Mouse (Mus musculus) 416B (cell line): ENCODE data around the gene Zfp518b.
A peak's percentile ranks its signal among the peaks of the same experiment; 100 is the strongest.

Experiments used
- DNase-seq: peaks from one replicate; pipeline ENCODE4 v3.0.0; 2011; ENCODE audit warnings: low read depth

Gene Zfp518b

DNA sequence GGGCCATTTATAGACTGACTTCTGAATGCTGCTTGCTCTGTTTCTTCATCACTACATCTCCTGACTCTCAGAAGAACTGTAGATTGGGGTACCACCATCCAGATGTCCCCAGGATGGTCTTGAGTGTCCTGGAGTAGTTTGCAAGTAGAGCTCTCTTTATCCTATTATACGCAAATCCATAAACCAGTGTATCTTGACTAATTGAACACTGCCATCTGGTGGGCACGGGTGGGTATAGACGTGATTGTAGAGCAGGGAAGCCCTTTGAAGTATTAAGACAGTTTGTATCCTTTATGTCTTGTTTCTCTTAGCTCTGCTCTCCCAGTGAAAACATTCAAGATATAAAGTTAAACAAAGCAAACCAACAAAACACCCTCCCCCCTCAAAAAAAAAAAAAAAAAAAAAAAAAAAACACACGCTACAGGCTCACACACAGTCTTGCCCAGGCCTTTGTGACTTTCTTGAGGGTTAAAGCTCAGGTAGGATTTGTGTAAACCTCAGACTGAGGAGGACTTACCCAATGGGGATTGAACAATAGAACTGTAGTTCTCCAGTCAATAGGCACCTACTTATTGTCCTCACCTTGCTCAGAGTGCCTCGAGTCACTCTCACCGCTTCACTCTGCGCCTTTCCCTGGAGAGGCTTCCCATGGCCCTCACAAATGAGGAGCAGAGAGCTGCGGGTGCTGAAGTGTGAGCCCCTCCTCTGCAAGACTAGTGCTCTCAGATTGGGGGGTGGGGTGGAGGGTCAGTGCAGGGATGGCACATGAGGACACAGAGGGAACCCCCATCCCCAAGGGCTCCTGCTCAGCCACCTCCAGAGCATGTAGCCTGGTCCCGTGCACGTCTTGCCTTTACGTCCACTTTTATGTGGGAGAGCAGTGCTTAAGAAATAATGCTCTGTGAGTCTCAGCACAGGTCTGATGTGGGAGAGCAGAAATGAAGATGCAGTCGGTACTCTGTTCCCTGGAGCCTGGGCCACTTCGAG is 51.9 kb downstream of the Zfp518b start:
- DNase-seq, result peak; percentile 73

GRCm38 (mm10) chr5:38628023-38628422 is 56.6 kb downstream of the Zfp518b start:
- DNase-seq, result no peak

- DNase-seq, result no peak
These were observed 57.7 kb downstream of the Zfp518b start for GRCm38 (mm10) chr5:38626883-38627282.

GRCm38 (mm10) chr5:38620783-38621182 is 63.8 kb downstream of the Zfp518b start:
- DNase-seq, result peak; percentile 64

DNA sequence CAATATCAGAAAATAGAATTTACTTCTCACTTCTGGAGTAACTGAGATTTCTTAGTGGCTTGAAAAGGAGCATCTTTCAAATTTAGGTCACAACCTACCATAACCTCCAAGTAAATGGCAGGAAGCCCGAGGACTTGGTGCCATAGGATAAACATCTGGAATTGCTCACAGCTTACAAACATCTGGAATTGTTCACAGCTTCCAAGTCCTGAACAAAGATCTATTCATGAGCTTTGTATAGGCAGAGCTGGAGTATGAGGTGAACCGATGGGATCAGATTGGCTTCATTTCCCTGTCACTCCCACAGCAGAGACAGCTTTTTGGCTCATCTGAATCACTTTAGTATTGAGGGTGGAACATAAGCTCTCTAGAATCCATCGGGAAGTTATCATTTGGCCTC is 65.7 kb downstream of the Zfp518b start:
- DNase-seq, result no peak
